Mouse (Mus musculus) kidney, adult 2 months (tissue): ENCODE measurements around the gene Gzme.
"Not testable (repeated sequence)": the region's sequence is repeated elsewhere in the genome, so short reads cannot be mapped to it uniquely, and the experiment has no call there.

Experiments used
- CTCF ChIP-seq: fragments of 200-500 bp; conservative IDR thresholded peaks from 2 replicates; pipeline ENCODE4 v1.5.1; 2011; ENCODE audit warnings: low read depth, mild to moderate bottlenecking, control low read depth, low read length, moderate library complexity, mixed read lengths; ENCODE audit not compliant: insufficient read depth, insufficient read length
- POLR2A ChIP-seq: fragments of 200-500 bp; IDR thresholded peaks from one replicate; pipeline ENCODE4 v1.6.1; 2011; ENCODE audit warnings: low read depth, low read length, control low read depth

DNA sequence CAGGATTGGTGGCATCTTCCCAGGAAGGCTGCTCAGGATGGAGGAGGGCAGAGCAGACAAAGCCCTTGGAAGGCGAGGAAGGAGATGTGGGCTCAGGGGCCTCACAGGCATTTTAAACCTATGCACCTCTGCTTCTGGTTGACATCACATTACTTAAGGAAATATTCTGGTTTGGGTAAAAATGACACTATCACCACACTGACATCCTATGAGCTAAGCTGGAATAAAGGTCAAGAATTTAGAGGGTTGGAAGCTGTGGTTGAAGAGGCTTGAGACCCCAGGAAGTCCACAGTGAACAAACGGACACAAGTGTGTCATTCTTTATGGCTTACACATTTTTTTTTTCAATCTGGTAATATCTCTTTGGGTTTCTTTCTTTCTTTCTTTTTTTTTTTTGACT lies 12.1 kb upstream of the Gzme start, which contains the start of gene Gzmd:
- not testable (repeated sequence) for TF ChIP-seq POLR2A, CTCF
